ENCODE assay signal across 8 mouse cellular contexts in genomic region chr11:20541995-20542637, GRCm38 (mm10). TPM values are rescaled to one million over a fixed set of nuclear protein-coding genes. Genes with fewer than 3 reads are reported as not detected.
DNase-seq lines count a peak whose midpoint lies in the region; ATAC-seq lines count a peak whose summit lies in the region.

No protein-coding gene starts in this region.

- no peak for ATAC-seq in heart, embryonic 12.5 days (ENCODE audit: insufficient number of reproducible peaks, low FRiP score)
- ATAC-seq in forebrain, embryonic 16.5 days, result no peak
- no peak for ATAC-seq in liver, embryonic 12.5 days

- no peaks in the 10 kb centered on the region for H3K27me3 ChIP-seq in heart, embryonic 12.5 days (replicated peaks)
- H3K27me3 ChIP-seq in forebrain, embryonic 16.5 days (replicated peaks; ENCODE audit: control insufficient read depth, insufficient read depth, low read length), result no peaks in the 10 kb centered on the region
- H3K27me3 ChIP-seq in liver, embryonic 12.5 days (replicated peaks), result peaks cover 8% of the 10 kb centered on the region; the same call in 1 of the 2 replicates

- WGBS in heart, embryonic 12.5 days, result 1% methylated on average over 29 of the region's 29 CpGs
- under 1% methylated on average over 29 of the region's 29 CpGs for WGBS in forebrain, embryonic 16.5 days
- 2% methylated on average over 28 of the region's 29 CpGs for WGBS in liver, embryonic 12.5 days (ENCODE audit: insufficient replicate concordance)

- peaks cover 12% of the 10 kb centered on the region for H3K4me1 ChIP-seq in heart, embryonic 12.5 days (replicated peaks)
- H3K4me1 ChIP-seq in forebrain, embryonic 16.5 days (replicated peaks; ENCODE audit: control insufficient read depth, insufficient read depth, low read length), result peaks cover 12% of the 10 kb centered on the region
- H3K4me1 ChIP-seq in liver, embryonic 12.5 days, result peaks cover 47% of the 10 kb centered on the region

- H3K36me3 ChIP-seq in heart, embryonic 12.5 days, result no peaks in the 10 kb centered on the region
- no peaks in the 10 kb centered on the region for H3K36me3 ChIP-seq in forebrain, embryonic 16.5 days (ENCODE audit: control insufficient read depth, insufficient read depth)
- 0 out of 2 replicates have a peak, but pooled peaks cover 2% of the 10 kb centered on the region for H3K36me3 ChIP-seq in liver, embryonic 12.5 days

- H3K4me2 ChIP-seq in heart, embryonic 12.5 days, result peak overlapping the region; percentile 70
- H3K4me2 ChIP-seq in forebrain, embryonic 16.5 days (ENCODE audit: low read length), result peak overlapping the region; percentile 84
- peak overlapping the region; percentile 86 for H3K4me2 ChIP-seq in liver, embryonic 12.5 days

- H3K4me3 ChIP-seq in heart, embryonic 12.5 days, result peak overlapping the region; percentile 94
- H3K4me3 ChIP-seq in forebrain, embryonic 16.5 days (replicated peaks; ENCODE audit: low read length), result peak overlapping the region; percentile 94
- H3K4me3 ChIP-seq in liver, embryonic 12.5 days, result peak overlapping the region; percentile 80

- no peak for DNase-seq in heart, postnatal 36 days
- DNase-seq in 3T3-L1 (ENCODE audit: low read depth, low spot score) (peak; percentile 87), R1 (ENCODE audit: low read depth, low spot score) (peak; percentile 81)
- DNase-seq in right cerebral cortex, adult 18-20 months, result no peak
- no peak for DNase-seq in left cerebral cortex, adult 11 months (ENCODE audit: low spot score)

- peak overlapping the region; percentile 63 for H3K27ac ChIP-seq in heart, embryonic 12.5 days (ENCODE audit: poor library complexity, severe bottlenecking)
- peak overlapping the region; percentile 56; the same call in 1 of the 2 replicates for H3K27ac ChIP-seq in forebrain, embryonic 16.5 days (ENCODE audit: low read length)
- H3K27ac ChIP-seq in liver, embryonic 12.5 days, result peak overlapping the region; percentile 89

- H3K9me3 ChIP-seq in heart, embryonic 12.5 days (replicated peaks), result no peaks in the 10 kb centered on the region
- H3K9me3 ChIP-seq in forebrain, embryonic 16.5 days (ENCODE audit: control insufficient read depth, low read length), result no peaks in the 10 kb centered on the region
- no peaks in the 10 kb centered on the region for H3K9me3 ChIP-seq in liver, embryonic 12.5 days (replicated peaks)

- intact Hi-C loops in heart, postnatal 36 days (cut with DNase I), result loop anchor here (2.0 to 10.0 kb wide), 5 partner anchors 65 to 823 kb away; partner anchors contain the start of genes Aftph and Slc1a4

- H3K9ac ChIP-seq in heart, embryonic 12.5 days, result peak overlapping the region; percentile 72
- H3K9ac ChIP-seq in forebrain, embryonic 16.5 days (replicated peaks; ENCODE audit: low read depth, low read length), result peak overlapping the region; percentile 71
- peak overlapping the region; percentile 82 for H3K9ac ChIP-seq in liver, embryonic 12.5 days

RNA-seq across cellular contexts. Expression of gene Sertad2, which starts 0.9 kb away (rescaled TPM):
- 32.2 and 33.1 TPM in 2 replicates for polyA plus RNA-seq in heart, embryonic 12.5 days (2016; fragmentation: Nextera tagmentation; extraction: Ambion mirVana)
- 10 to 100 TPM; 17.1 to 22.1 TPM for total RNA-seq in heart, postnatal 36 days (2021)
- polyA plus RNA-seq in forebrain, embryonic 16.5 days (2015; fragmentation: Nextera tagmentation; extraction: Ambion mirVana), result 30.3 and 38.0 TPM in 2 replicates
- 25.8 and 27.8 TPM in 2 replicates for polyA plus RNA-seq in liver, embryonic 12.5 days (2016; fragmentation: Nextera tagmentation; extraction: Ambion mirVana)

Comparison
In these comparisons a context has a peak if more than half of its experiments do, and no peak if none do; other contexts are left out.
1. DNase-seq: peak in 3T3-L1 (single experiment) and R1 (single experiment); none in heart, postnatal 36 days (0 of 2), right cerebral cortex, adult 18-20 months (single experiment) and left cerebral cortex, adult 11 months (single experiment).
2. Peak in every context shown above with its lines, with median percentiles within 50 percentile points of each other: H3K27ac ChIP-seq, H3K4me2 ChIP-seq, H3K4me3 ChIP-seq and H3K9ac ChIP-seq.